Mouse (Mus musculus): ENCODE results near the gene Zbtb16. TPM values are rescaled to one million over a fixed set of nuclear protein-coding genes. Genes with fewer than 3 reads are reported as not detected.

Gene Zbtb16
- total RNA-seq, 2 experiments from 2014 or later = 0.77 to 1.7 TPM

DNA sequence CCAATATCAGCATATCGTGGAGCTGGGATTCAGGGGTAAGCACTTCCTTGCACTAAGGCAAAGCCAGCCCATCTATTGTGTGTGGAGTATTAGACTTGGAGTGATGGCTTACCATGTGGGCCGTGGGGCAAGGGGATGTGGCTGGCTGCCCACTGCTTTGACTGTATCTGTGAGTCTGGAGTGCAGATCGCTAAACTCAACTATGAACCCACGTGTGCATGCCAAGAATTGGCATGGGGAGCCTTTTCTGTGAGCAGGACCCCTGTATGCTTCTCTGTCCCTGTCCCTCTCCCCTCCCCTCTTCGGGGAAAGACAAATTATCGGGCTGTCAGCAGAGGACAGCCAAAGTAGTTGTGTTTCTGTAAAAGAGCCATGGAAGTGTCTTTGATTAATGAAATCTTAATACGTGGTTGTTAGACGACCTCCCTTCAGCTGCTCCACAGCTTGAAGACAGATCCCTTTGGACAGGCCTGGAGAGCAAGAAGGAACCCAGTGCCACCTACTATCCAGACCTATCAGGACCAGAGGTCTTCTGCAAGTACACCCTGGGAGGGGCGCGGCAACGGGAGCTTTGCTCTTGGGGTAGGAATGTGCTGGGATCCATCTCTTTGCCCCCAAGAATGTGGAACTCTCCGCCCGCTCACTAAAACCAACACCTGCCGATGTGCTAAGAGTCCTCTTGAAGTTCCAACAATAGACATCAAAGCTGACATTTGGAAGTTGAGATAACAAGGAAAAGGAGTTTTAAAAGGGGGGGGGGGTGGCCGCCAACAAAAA, 53.5 kb downstream of the Zbtb16 start:
- no peak for ATAC-seq (replicated peaks; ENCODE audit: low FRiP score, poor library complexity, severe bottlenecking)

DNA sequence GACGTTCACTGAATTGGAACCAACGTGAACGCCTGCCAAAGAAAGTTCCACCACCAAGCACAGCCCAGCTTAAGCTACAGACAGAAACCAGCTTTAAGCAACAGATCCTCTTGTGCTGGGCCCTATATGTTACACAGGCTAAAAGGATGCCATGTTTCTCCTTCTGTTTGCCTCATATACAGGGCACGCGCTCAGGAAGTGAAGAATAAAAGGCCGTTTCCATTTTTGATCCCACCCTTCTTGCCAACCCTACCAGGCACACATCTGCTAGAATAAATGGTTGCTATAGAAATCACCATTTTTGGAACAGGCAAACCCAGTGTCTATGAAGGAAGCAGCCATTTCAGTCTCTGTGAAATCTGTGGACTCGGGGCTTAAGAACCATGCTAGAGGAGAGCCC, 59.8 kb downstream of the Zbtb16 start:
- no peak for ATAC-seq (replicated peaks; ENCODE audit: low FRiP score, poor library complexity, severe bottlenecking)

DNA sequence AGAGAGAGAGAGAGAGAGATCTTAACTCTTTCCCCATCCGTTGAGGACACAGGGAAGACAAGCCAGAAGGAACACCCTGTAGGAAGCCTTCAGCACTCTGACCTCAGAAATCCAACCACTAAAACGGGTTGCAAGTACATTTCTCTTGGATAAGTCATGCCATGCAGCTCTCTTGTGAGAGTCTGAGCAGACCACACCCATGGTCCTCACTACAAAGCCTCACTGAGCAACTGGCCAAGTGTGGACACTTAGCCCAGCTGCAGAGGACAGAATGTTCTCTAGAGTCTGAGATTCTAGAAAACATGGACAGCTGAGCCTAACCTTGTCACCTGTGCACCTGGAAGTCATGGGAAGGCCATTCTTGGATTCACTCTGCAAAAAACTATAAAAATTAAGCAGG, 60.5 kb downstream of the Zbtb16 start:
- no peak for ATAC-seq (replicated peaks; ENCODE audit: low FRiP score, poor library complexity, severe bottlenecking)

DNA sequence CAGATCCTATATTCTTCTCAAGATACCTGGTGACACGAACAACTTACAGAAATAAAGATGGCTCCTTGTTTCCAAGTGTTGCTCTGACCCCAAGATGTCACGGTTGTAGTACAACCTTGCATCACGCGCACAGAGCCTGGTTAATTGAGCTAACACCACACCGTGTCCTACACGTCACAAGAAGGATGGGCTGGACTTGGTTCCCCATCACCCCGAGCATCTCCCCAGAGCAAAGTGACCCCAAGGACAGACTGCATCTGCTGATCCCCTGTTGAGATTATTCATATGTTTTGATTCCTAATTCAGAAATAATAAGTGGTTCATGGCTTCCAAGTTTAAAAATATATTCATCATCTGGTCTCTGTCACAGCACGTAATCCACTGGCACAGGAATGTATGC, 62.3 kb downstream of the Zbtb16 start:
- ATAC-seq (replicated peaks; ENCODE audit: low FRiP score, poor library complexity, severe bottlenecking) = no peak

DNA sequence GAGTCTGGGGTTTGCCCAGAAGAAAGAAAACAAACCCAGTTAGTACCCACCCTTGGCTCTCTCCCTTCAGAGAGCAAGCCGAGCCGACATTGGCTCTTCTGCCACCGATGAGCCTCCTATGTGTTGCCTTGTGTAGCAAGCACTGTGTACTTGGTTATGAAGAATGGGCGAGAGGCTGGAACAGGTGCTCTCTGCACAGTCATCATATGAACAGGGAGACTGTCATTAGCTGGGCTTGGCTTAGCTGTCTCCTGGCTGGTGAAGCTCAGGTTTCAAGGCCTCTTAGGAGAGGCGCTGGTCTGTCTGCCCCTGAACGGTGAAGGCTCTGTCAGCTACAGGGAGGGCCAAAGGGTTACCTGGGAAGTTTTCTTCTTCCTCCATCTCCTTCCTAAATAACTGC, 62.9 kb downstream of the Zbtb16 start:
- no peak for ATAC-seq (replicated peaks; ENCODE audit: low FRiP score, poor library complexity, severe bottlenecking)

DNA sequence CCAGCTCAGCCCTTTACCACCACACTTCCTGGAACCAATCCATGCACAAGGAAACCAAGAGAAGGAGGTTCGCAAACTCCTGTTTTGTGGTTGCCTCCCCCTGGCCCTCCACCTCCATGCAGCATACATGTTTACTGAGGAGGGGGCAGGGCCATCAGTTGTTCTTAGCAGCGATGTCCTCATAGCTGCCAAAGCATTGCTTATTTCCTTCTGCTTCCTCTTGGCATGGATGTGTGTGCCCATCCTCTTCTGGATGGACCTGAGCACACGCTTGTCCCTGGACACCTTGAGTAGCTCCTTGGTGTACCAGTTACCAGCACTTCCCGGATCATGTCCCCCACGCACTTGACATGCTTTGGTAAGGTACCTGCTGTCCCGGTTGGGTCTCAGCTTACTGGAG, 64.5 kb downstream of the Zbtb16 start:
- no peak for ATAC-seq (replicated peaks; ENCODE audit: low FRiP score, poor library complexity, severe bottlenecking)

DNA sequence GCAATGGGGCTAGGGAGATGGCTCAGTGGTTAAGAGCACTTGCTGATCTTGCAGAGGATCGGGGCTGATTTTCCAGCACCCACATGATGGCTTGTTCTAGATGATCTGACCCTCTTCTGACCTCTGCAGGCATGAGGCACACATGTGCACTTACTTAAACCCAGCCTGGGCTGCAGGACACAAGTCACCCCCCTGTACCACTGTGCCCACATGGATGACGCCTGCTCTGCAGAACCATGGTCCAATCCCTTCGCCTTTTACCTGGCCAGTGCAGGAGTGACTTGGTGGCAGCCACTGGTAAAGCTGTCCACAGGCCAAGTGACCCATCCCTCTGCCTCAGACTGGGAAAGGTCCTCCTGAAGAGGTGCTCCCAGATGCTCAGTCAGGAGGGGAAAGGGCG, 67.1 kb downstream of the Zbtb16 start:
- ATAC-seq (replicated peaks; ENCODE audit: low FRiP score, poor library complexity, severe bottlenecking) = no peak

DNA sequence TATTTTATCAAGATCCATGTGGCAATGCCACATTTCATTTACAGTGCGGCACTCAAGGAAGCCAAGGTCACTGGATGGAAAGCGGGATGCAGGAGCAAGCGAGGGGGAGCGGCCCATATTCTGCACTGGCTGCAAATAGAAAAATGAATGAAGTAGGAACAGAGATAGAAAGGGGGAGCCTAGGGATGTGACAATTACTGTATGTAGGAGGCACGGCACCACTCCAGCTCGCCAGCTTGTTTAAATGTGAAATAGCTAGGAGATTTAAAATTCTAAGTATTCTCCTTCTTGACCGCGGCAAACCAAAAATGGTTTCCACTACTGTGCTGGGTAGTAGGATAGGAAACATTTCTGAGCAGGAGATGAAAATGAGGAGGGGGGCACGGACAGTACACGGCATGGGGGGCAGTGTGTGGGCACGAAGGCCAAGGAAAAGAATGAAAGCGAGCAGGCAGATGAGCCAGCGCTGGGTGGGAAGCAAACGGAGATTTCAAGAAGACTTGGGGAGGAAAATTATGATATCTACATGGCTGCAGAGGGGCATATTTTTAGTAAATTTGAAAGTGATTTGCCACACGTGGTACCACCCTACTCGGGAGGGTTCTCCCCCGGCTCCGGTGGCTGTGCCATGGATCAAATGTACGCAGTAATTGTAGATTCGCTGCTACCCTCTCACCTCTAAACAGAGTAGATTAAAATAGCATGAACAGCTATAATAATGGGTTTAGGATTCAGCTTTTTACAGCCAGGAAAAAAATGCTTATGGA, 68.2 kb downstream of the Zbtb16 start:
- ATAC-seq (replicated peaks; ENCODE audit: low FRiP score, poor library complexity, severe bottlenecking) = no peak

DNA sequence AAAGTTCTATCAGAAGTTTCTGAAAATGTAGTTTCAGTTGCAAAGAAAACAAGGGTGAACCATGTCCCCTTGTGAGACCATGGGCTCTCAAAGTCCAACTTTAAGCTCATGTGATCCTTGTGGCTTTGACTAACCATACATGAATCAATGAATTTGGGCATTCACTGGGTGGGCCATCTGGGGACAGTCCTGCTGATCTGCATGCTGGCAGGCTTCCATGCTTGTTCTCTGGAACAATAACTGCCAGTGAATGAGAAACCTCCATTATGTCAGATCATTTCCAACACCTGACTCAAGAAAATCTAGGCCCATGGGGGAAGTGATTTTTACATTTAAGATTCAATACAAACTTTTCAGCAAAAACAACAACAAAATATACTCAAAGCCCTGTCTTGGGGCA, 70.1 kb downstream of the Zbtb16 start:
- no peak for ATAC-seq (replicated peaks; ENCODE audit: low FRiP score, poor library complexity, severe bottlenecking)

DNA sequence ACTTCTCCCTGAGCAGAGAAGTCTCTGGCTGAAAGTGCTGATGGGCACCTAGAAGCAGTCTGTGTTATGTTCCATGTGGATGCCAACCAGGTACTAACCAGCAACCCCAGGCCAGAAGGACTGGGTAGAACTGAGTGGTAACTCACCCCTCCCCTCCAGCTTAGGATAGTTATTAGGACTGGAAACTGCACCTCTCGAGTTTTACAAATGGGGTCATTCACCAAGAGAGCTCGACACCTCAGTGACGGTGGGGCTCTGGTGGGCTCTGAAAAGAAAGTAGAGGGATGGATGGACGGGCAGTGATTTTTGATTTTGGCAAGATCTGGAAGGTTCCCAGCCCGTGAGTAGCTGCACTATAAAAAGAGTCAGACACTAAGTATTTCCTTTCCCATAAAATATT, 71.7 kb downstream of the Zbtb16 start:
- no peak for ATAC-seq (replicated peaks; ENCODE audit: low FRiP score, poor library complexity, severe bottlenecking)

DNA sequence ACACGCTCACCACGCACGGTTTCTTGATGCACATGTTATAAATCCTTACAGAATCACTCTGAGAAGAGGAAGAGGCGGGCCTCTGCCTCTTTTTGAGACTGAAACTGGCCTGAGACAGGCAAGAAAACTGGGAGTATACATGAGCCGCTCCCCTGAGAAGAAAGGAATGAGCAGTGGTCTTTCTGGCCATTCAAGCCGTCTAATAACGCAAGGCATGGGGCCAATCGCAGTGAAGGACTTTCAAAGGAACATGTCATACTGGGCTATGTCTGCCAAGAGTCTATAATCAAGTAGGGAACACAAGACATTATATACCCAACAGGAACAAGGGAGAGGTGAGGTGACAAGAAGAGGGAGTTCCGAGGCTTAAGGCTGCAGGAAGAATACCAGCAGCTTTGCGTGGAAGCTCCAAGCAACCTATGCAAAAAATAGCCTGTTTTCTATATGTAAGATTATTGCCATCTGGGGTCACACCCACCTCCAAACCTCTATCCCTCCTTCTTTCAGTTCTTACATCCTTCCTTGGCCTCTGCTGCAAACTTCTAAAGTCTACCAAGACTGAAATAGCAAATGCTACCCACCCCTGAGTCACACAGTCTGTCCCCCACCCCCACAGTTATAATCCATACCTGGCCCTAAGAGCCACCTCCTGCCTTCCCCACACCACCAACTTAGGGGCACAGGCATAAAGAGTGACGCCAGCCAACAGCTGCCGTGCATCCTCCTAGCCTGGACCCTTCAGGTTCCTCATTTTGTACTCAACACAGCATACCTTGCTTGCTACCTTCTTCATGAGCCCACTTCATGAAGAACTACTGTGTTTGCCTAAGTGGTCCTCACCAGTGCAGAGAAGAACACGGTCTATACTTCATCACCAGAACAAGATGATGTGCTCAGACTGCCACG, 74.0 kb downstream of the Zbtb16 start:
- no peak for ATAC-seq (replicated peaks; ENCODE audit: low FRiP score, poor library complexity, severe bottlenecking)

DNA sequence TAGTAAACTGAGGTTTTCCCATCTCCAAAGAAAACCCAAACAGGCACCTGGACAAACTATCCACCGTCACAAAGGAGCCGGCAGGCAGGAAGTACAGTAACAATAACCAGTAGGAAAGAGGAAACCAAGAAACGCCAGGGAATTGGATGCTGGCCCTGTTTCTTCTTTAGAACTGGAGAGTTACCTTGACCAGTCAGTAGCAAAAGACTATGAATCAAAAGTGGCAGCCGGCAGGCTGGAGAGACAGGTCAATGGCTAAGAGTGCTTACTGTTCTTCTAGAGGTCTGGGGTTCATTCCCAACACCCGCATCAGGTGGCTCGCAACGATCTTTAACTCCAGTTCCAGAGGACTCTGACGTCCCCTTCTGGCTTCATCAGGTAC, 74.9 kb downstream of the Zbtb16 start:
- no peak for ATAC-seq (replicated peaks; ENCODE audit: low FRiP score, poor library complexity, severe bottlenecking)

DNA sequence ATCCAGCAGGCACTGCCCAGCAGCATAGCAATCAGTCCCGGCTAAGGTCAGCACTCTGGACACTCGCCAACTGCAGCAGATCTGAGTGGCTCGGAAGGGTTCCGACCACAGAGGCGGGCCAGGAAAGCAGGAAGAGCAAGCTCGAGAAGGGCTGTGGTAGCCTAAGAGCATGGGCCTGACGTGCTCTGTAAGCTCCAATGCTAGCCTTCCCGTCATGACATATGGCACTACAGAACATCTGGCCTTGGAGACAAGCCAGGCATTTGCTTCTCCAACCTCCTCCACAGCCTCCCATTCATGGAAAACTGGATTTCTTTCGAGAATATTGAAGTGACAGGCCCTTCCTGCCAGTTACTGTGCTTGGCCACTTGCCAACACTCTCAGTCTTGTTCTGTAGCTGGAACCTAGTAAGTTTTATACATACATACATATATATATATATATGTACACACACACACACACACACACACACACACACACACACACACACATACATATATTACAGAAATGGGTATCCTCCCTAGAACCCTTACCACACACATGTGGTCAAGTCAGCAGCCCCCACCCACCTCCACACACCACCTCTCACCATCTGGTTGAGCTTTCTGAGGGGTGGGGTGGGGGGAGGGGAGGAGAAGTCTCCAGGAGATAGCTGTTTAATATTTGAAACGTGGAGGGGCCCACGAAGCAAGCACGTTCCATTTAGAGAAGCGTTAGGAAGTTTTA, 75.4 kb downstream of the Zbtb16 start:
- ATAC-seq (replicated peaks; ENCODE audit: low FRiP score, poor library complexity, severe bottlenecking) = no peak

DNA sequence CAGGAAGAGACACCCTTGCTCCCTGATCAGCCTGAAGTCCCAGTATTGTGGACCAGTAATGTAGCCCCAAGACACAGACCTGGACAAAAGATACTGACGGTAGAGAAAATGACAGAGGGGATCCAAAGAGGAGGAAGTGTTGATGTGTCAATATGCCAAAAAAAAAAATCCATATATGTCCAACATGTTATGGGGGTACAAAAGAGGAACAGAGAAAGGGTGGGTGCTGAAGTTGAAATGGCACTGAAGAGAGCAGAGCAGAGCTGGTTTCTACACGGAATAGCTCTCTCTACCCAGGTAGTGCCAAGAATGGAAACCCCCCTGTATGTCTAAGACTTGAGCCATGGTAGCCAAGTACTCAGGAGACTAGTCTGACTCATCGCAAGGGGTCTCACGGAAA, 76.9 kb downstream of the Zbtb16 start:
- ATAC-seq (replicated peaks; ENCODE audit: low FRiP score, poor library complexity, severe bottlenecking) = no peak

DNA sequence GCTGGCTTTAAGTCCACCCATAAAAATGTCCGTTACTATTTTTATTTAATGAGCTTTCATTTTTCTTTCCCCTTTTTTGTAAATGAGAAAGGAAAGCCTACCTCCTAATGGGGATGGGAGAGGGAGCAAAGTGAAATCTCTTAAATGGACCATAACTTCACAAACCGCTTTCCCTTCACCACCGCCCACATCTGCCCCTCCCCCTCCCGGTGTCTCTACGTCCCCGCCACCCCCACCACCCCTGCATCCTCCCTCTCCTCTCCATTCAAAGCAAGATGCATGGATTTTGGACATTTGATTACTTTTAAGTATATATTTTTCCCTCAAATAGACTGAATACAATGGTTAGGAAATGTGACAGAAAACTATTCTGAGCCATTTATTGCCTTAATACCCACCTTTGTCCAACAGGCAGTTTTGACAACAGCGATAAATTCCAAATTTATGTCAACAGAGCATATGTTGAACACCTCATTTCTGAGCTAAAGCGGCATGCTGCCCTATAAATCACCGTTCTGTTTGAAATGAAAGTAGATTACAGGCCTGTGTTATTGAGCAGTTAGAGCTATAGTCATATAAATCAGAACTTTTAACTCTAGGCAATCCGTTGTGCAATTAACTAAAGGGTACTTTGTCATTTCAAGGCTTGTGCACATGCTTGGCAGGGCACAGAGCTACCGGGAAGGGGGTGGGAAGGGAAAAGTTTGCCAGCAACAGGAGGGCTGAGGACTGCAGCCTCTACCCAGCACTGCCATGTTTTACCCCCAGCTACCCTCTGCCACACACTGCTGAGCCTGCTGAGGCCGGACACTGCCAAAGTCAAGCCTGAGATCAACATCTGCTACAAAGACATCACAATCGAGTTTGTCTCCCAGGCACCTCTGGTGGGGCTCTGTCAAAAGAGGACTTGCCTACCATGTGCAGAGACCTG, 78.1 kb downstream of the Zbtb16 start:
- no peak for ATAC-seq (replicated peaks; ENCODE audit: low FRiP score, poor library complexity, severe bottlenecking)

DNA sequence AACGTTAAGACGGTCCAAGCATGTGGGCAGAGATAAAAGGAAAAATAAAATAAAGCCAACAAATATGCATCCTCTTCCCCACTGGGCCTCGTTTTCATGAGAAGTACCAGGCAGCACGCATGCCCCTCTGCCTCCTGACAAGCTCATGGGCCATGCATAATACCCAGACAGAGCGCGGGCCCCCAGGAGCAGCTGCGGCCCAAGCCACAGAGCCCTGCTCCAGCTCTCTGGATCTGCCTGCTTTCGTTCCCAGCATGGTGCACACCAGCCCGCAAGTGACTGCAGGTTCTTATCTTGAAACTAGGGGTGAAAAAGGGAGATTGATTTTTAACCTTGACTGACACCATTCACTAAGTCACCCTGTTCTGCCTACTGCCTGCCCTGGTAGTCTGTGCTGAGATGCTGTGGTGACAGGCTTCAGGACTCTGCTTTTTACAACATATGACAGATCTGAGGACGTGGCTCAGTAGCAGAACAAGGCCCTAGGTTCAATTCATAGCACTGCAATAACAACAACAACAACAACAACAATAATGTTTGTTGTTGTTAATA, 79.7 kb downstream of the Zbtb16 start:
- no peak for ATAC-seq (replicated peaks; ENCODE audit: low FRiP score, poor library complexity, severe bottlenecking)

DNA sequence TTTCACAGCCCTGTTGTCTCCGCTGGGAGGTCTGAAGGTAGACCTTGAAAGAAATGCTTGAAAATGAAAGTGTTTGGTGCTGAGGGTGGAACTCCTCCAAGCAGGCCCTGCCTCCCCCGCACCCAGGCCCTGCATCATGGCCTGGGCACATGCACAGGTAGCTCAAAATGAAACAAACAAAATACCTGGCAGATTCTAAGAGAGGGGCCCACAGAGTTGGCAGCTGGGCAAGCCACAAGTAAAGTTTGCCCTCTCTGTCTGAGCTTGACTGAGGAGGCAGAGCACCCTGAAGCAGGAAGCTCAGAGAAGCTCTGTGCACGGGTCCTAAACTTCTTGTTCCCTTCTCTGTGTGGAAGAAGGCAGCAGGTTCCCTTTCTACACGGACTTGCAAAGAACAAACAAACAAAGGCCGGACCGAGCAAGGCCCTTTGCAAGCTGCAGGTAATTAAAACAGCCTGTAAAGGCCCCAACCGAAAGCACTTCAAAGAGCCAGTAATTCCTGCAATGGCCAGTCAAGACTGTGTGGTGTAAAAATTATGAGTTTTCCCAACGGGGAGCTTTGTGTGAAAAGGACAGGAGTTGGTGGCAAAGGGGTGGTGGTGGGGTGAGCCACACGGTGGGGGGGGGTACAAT, 80.5 kb downstream of the Zbtb16 start:
- no peak for ATAC-seq (replicated peaks; ENCODE audit: low FRiP score, poor library complexity, severe bottlenecking)

DNA sequence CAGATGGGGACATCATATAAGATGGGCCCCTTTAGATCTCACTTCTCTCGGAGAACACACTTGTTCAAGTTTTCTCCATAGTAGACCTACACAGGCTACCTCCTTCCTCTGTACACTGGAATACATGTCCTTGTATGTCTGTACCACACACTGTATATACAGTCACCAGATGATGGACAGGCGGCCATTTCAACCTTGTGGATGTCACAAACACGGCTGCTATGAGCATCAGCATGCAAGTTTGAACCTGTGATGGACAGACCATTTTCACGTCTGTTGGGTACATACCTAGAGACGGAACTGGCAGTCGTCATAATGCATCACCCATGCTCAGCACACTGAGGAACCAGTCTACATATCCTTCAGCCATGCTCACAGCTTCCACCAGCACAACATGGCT, 81.6 kb downstream of the Zbtb16 start:
- no peak for ATAC-seq (replicated peaks; ENCODE audit: low FRiP score, poor library complexity, severe bottlenecking)

Data from erythroblast, adult 5-6 weeks (primary cell).